Comparison of ENCODE assay signal across 28 mouse cellular contexts in genomic region chr6:89416030-89416595, GRCm38 (mm10). TPM values are rescaled to one million over a fixed set of nuclear protein-coding genes. Genes with fewer than 3 reads are reported as not detected.
DNase-seq lines count a peak whose midpoint lies in the region; ATAC-seq and TF ChIP-seq lines count a peak whose summit lies in the region.
"Had no signal": no experiment of that assay in that cellular context is flagged by ENCODE, and none has a peak within 500 bp of the region (broad histone marks: within the 10 kb centered on the region; RNA-seq: fewer than 3 reads in every experiment).

No protein-coding gene starts in this region.

- H3K9me3 ChIP-seq in kidney, postnatal 0 days (replicated peaks; ENCODE audit: low read length), result no peaks in the 10 kb centered on the region
- H3K9me3 ChIP-seq in liver, embryonic 16.5 days (replicated peaks; ENCODE audit: control insufficient read depth, low read length), result no peaks in the 10 kb centered on the region
- no peaks in the 10 kb centered on the region for H3K9me3 ChIP-seq in liver, embryonic 11.5 days (ENCODE audit: control insufficient read depth, low read length)
- no peaks in the 10 kb centered on the region for H3K9me3 ChIP-seq in midbrain, embryonic 13.5 days
- H3K9me3 ChIP-seq: embryonic facial prominence, embryonic 10.5 days; embryonic facial prominence, embryonic 13.5 days; forebrain, embryonic 13.5 days; heart, embryonic 10.5 days; heart, embryonic 13.5 days; hindbrain, embryonic 12.5 days; hindbrain, embryonic 15.5 days had no signal

- DNase-seq in kidney, postnatal 0 days (ENCODE audit: low spot score), result peak; percentile 3
- DNase-seq in kidney, adult 18-20 months, result no peak
- no peak for DNase-seq in liver, embryonic 11.5 days (ENCODE audit: low spot score)
- no peak for DNase-seq in c-Kit-positive CD71-positive TER-119-positive erythroid progenitor cells, embryonic 14.5 days (ENCODE audit: low spot score)
- DNase-seq: adrenal gland, postnatal 10 days; adrenal gland, postnatal 36 days; cerebellum, adult 11-12 months; cerebellum, adult 8-10 months; cerebellum, postnatal 10 days; cerebellum, postnatal 36 days; embryo, embryonic 11 days; gastrocnemius, postnatal 10 days; gastrocnemius, postnatal 36 days; heart, adult 2 months; heart, postnatal 14 days had no signal

- H3K79me2 ChIP-seq in macrophage (ENCODE audit: inconsistent target), result no peaks in the 10 kb centered on the region

- ATAC-seq in kidney, postnatal 0 days (replicated peaks; ENCODE audit: low FRiP score, low read depth), result no peak
- 0 out of 2 replicates have a peak, but pooled peaks have one; percentile 27 for ATAC-seq in liver, embryonic 16.5 days (ENCODE audit: low read depth)
- no peak for ATAC-seq in liver, embryonic 11.5 days (replicated peaks; ENCODE audit: low FRiP score)
- ATAC-seq in midbrain, embryonic 13.5 days, result no peak
- ATAC-seq: activated CD4-positive, CD25-positive, alpha-beta regulatory T cell, adult 4 months; CD4-positive, CD25-positive, alpha-beta regulatory T cell, adult 4 months; forebrain, embryonic 13.5 days had no signal

- no peaks in the 10 kb centered on the region for H3K27me3 ChIP-seq in kidney, postnatal 0 days (ENCODE audit: insufficient read depth, low read length)
- no peaks in the 10 kb centered on the region; the same call in 1 of the 2 replicates for H3K27me3 ChIP-seq in liver, embryonic 16.5 days (ENCODE audit: control insufficient read depth, insufficient read depth, low read depth, low read length)
- peaks cover 3% of the 10 kb centered on the region; the same call in 1 of the 2 replicates for H3K27me3 ChIP-seq in liver, embryonic 11.5 days (replicated peaks; ENCODE audit: control insufficient read depth, insufficient read depth, low read length)
- no peaks in the 10 kb centered on the region for H3K27me3 ChIP-seq in midbrain, embryonic 13.5 days
- H3K27me3 ChIP-seq: embryonic facial prominence, embryonic 13.5 days; forebrain, embryonic 13.5 days; hindbrain, embryonic 12.5 days; hindbrain, embryonic 15.5 days had no signal

- H3K36me3 ChIP-seq in kidney, postnatal 0 days (ENCODE audit: insufficient read depth, low read length), result no peaks in the 10 kb centered on the region
- no peaks in the 10 kb centered on the region for H3K36me3 ChIP-seq in liver, embryonic 16.5 days (ENCODE audit: control insufficient read depth, insufficient read depth)
- H3K36me3 ChIP-seq in liver, embryonic 11.5 days (ENCODE audit: control insufficient read depth, insufficient read depth, low read length), result no peaks in the 10 kb centered on the region
- H3K36me3 ChIP-seq in macrophage (ENCODE audit: inconsistent target), result no peaks in the 10 kb centered on the region
- no peaks in the 10 kb centered on the region for H3K36me3 ChIP-seq in midbrain, embryonic 13.5 days
- H3K36me3 ChIP-seq: embryonic facial prominence, embryonic 10.5 days; embryonic facial prominence, embryonic 13.5 days; heart, embryonic 10.5 days; heart, embryonic 13.5 days; hindbrain, embryonic 12.5 days; hindbrain, embryonic 15.5 days had no signal

- H3K4me3 ChIP-seq in kidney, postnatal 0 days (replicated peaks; ENCODE audit: low read depth, low read length), result no peak overlapping the region
- H3K4me3 ChIP-seq in liver, embryonic 16.5 days (ENCODE audit: low read depth, low read length), result no peak overlapping the region
- H3K4me3 ChIP-seq in liver, embryonic 11.5 days (ENCODE audit: low read depth, low read length), result no peak overlapping the region
- no peak overlapping the region for H3K4me3 ChIP-seq in macrophage (ENCODE audit: inconsistent target)
- H3K4me3 ChIP-seq in midbrain, embryonic 13.5 days (replicated peaks), result no peak overlapping the region
- H3K4me3 ChIP-seq: embryonic facial prominence, embryonic 10.5 days; embryonic facial prominence, embryonic 13.5 days; erythroblast, embryonic 14.5 days; forebrain, embryonic 13.5 days; heart, adult 2 months; heart, embryonic 10.5 days; heart, embryonic 13.5 days; hindbrain, embryonic 12.5 days; hindbrain, embryonic 15.5 days had no signal

- H3K4me1 ChIP-seq in kidney, postnatal 0 days (replicated peaks; ENCODE audit: insufficient read depth, low read length), result no peaks in the 10 kb centered on the region
- peaks cover 5% of the 10 kb centered on the region for H3K4me1 ChIP-seq in liver, embryonic 16.5 days (ENCODE audit: control insufficient read depth, low read depth, low read length)
- H3K4me1 ChIP-seq in liver, embryonic 11.5 days (replicated peaks; ENCODE audit: control insufficient read depth, insufficient read depth, low read length), result 0 out of 2 replicates have a peak, but pooled peaks cover 9% of the 10 kb centered on the region
- H3K4me1 ChIP-seq in midbrain, embryonic 13.5 days (replicated peaks), result peaks cover 5% of the 10 kb centered on the region; the same call in 1 of the 2 replicates
- H3K4me1 ChIP-seq: embryonic facial prominence, embryonic 10.5 days; embryonic facial prominence, embryonic 13.5 days; hindbrain, embryonic 15.5 days had no signal

- TF ChIP-seq CTCF in kidney, postnatal 0 days (IDR thresholded peaks at IDR 0.05; ENCODE audit: low read depth), result no peak

- 44% methylated on average over 3 of the region's 3 CpGs for WGBS in kidney, postnatal 0 days
- WGBS in liver, embryonic 16.5 days (ENCODE audit: insufficient replicate concordance), result 19% methylated on average over 3 of the region's 3 CpGs
- WGBS in liver, embryonic 11.5 days, result 49% methylated on average over 3 of the region's 3 CpGs
- 67% methylated on average over 3 of the region's 3 CpGs for WGBS in macrophage (ENCODE audit: missing documents)
- WGBS in midbrain, embryonic 13.5 days, result 90% methylated on average over 3 of the region's 3 CpGs

- H3K27ac ChIP-seq in kidney, postnatal 0 days, result no peak overlapping the region
- H3K27ac ChIP-seq in liver, embryonic 16.5 days (ENCODE audit: low read length), result no peak overlapping the region
- H3K27ac ChIP-seq in liver, embryonic 11.5 days (ENCODE audit: low read depth, low read length), result no peak overlapping the region
- peak overlapping the region; percentile 95 for H3K27ac ChIP-seq in macrophage
- no peak overlapping the region for H3K27ac ChIP-seq in midbrain, embryonic 13.5 days
- H3K27ac ChIP-seq: embryonic facial prominence, embryonic 10.5 days; embryonic facial prominence, embryonic 13.5 days; forebrain, embryonic 13.5 days; heart, adult 2 months; heart, embryonic 10.5 days; heart, embryonic 13.5 days; hindbrain, embryonic 12.5 days; hindbrain, embryonic 15.5 days had no signal

- no peak overlapping the region for H3K4me2 ChIP-seq in kidney, postnatal 0 days (ENCODE audit: low read length)
- H3K4me2 ChIP-seq in liver, embryonic 16.5 days (ENCODE audit: low read depth, low read length), result no peak overlapping the region
- no peak overlapping the region for H3K4me2 ChIP-seq in liver, embryonic 11.5 days
- H3K4me2 ChIP-seq in midbrain, embryonic 13.5 days (replicated peaks), result no peak overlapping the region
- H3K4me2 ChIP-seq: embryonic facial prominence, embryonic 13.5 days; forebrain, embryonic 13.5 days; heart, embryonic 13.5 days; hindbrain, embryonic 12.5 days; hindbrain, embryonic 15.5 days had no signal

- no peak overlapping the region for H3K9ac ChIP-seq in kidney, postnatal 0 days (ENCODE audit: low read depth, low read length)
- no peak overlapping the region for H3K9ac ChIP-seq in liver, embryonic 16.5 days (ENCODE audit: low read depth, low read length)
- H3K9ac ChIP-seq in liver, embryonic 11.5 days (ENCODE audit: low read depth, low read length), result no peak overlapping the region
- H3K9ac ChIP-seq in midbrain, embryonic 13.5 days (replicated peaks), result no peak overlapping the region
- H3K9ac ChIP-seq: embryonic facial prominence, embryonic 13.5 days; forebrain, embryonic 13.5 days; heart, embryonic 13.5 days; hindbrain, embryonic 12.5 days; hindbrain, embryonic 15.5 days had no signal

RNA-seq across cellular contexts. Expression of gene Plxna1, which starts 53.7 kb away (rescaled TPM):
- polyA plus RNA-seq in kidney, postnatal 0 days (2015; fragmentation: Nextera tagmentation; extraction: Ambion mirVana), result 16.9 and 17.8 TPM in 2 replicates
- polyA plus RNA-seq in liver, embryonic 16.5 days (2015; fragmentation: Nextera tagmentation; extraction: Ambion mirVana), result 0.82 and 1.0 TPM in 2 replicates
- polyA plus RNA-seq in liver, embryonic 11.5 days (2014; fragmentation: Nextera tagmentation; extraction: Ambion mirVana), result 7.5 and 7.7 TPM in 2 replicates
- total RNA-seq in macrophage (2018; cell fraction: chromatin; rRNA removed), result 100 to 1,000 TPM; 244 to 996 (median 329) TPM
- 100 to 1,000 TPM; 124 to 243 (median 189) TPM for total RNA-seq in macrophage (2018; cell fraction: cytosol; rRNA removed)
- 100 to 1,000 TPM; 209 to 537 (median 340) TPM for total RNA-seq in macrophage (2018; cell fraction: nucleus; rRNA removed)
- polyA plus RNA-seq in macrophage (2018), result 66.7 to 104 TPM (median 93.3 TPM) in 3 replicates
- polyA plus RNA-seq in midbrain, embryonic 13.5 days (2015; fragmentation: Nextera tagmentation; extraction: Ambion mirVana), result 53.1 and 69.4 TPM in 2 replicates
